Mouse (Mus musculus): ENCODE results near the gene Gm45711. TPM values are rescaled to one million over a fixed set of nuclear protein-coding genes. Genes with fewer than 3 reads are reported as not detected.
"Not testable (repeated sequence)": the region's sequence is repeated elsewhere in the genome, so short reads cannot be mapped to it uniquely, and the experiment has no call there.

Gene Gm45711
- total and polyA plus RNA-seq, 2 experiments from 2014 or later: not detected

DNA sequence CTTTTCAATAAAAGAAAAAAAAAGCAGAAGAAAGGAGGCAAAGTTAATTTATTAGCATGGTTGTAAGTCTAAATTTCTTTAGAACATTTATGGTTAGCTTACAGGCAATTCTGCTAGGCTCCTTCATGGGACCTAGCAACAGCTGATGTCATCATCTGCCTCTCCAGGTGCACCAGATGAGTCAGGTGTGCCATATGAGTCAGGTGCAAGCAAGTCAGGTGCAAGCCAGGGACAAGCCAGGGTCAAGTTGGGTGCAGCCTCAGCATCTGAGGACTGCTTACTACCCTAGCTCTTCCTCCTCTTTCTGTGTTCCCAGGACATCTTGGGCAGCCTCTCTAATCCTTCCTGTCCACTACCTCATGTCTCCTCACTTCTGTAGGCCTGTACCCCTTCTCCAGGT, 41.5 kb downstream of the Gm45711 start:
- H3K4me2 ChIP-seq (ENCODE audit: low read depth, low read length, poor library complexity, severe bottlenecking): no peak overlapping the region

DNA sequence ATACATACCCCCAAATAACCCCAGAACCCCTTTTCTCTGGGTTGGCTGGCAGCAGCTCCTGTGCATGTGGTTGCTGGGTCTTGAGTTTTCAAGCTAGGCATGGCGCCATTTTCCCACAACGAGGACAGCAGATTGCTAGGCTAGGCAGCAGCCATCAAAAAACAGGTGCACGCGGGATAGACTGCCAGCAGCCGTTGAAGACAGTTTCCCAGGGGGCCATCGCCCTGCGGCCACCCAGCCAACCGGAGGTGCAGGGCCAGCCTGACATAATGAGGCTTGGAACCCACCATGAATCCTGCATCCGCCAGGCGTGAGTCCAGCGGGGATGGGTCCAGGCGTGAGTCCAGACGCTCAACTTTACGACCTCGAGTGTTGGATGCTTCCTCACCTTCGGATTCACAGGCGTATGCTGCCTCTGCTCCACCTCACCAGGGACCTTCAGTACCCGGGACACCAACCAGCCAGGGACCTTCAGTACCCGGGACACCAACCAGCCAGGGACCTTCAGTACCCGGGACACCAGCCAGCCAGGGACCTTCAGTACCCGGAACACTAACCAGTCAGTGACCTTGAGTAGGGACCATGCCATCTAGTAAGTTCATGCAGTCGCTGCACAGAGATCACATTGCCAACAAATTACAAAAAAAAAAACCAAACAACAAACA, 45.5 kb downstream of the Gm45711 start:
- H3K9ac ChIP-seq (replicated peaks; ENCODE audit: low read length, poor library complexity, severe bottlenecking); H3K4me2 ChIP-seq (ENCODE audit: low read depth, low read length, poor library complexity, severe bottlenecking); H3K4me3 ChIP-seq (ENCODE audit: low read depth, low read length); H3K9me3 ChIP-seq (ENCODE audit: low read length); H3K27me3 ChIP-seq (ENCODE audit: insufficient read depth, low read length); H3K36me3 ChIP-seq (ENCODE audit: insufficient read depth, low read length); H3K27ac ChIP-seq (ENCODE audit: low read depth, low read length); ATAC-seq (ENCODE audit: low FRiP score); DNase-seq (ENCODE audit: low spot score); H3K4me1 ChIP-seq (ENCODE audit: insufficient read depth, low read length): not testable (repeated sequence)
- 98% methylated on average over 22 of the region's 22 CpGs for WGBS

More for the DNA sequence above, 41.5 kb downstream of the Gm45711 start:
- Histone ChIP-seq H3K27me3 (ENCODE audit: insufficient read depth, low read length) (no peaks in the 10 kb centered on the region), H3K4me1 (ENCODE audit: insufficient read depth, low read length) (no peaks in the 10 kb centered on the region), H3K9me3 (ENCODE audit: low read length) (no peaks in the 10 kb centered on the region), H3K27ac (ENCODE audit: low read depth, low read length) (no peak overlapping the region), H3K36me3 (ENCODE audit: insufficient read depth, low read length) (peaks cover 6% of the 10 kb centered on the region; the same call in 1 of the 2 replicates), H3K9ac (replicated peaks; ENCODE audit: low read length, poor library complexity, severe bottlenecking) (no peak overlapping the region), H3K4me3 (ENCODE audit: low read depth, low read length) (no peak overlapping the region)
- DNase-seq (ENCODE audit: low spot score) (no peak), ATAC-seq (ENCODE audit: low FRiP score) (no peak)
- TF ChIP-seq CTCF (IDR thresholded peaks at IDR 0.05): no peak

DNA sequence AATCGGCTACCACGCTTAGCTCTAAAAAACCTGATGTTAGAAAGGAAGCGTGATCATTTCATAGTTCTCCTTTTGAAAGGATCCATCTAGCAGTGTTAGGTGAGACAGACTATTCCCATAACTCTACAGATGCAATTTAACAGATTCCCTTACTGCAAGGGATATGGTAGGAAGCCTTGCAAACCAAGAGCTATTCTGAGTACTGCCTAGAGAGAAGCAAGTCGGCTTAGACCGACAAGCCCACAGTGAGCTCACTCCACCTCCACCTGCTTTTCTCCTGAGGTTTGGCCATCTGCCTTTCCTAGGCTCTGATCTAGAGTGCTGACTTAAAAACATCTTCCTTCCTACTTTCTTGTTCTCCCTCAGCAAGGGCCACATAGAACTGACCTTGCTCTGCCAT, 48.1 kb downstream of the Gm45711 start:
- not testable (repeated sequence) for DNase-seq (ENCODE audit: low spot score); H3K27me3 ChIP-seq (ENCODE audit: insufficient read depth, low read length); H3K27ac ChIP-seq (ENCODE audit: low read depth, low read length); H3K4me1 ChIP-seq (ENCODE audit: insufficient read depth, low read length); H3K4me2 ChIP-seq (ENCODE audit: low read depth, low read length, poor library complexity, severe bottlenecking); ATAC-seq (ENCODE audit: low FRiP score); H3K9ac ChIP-seq (replicated peaks; ENCODE audit: low read length, poor library complexity, severe bottlenecking); H3K9me3 ChIP-seq (ENCODE audit: low read length); H3K4me3 ChIP-seq (ENCODE audit: low read depth, low read length)
- WGBS: 89% methylated on average over 5 of the region's 5 CpGs
- peaks cover 18% of the 10 kb centered on the region for H3K36me3 ChIP-seq (ENCODE audit: insufficient read depth, low read length)

DNA sequence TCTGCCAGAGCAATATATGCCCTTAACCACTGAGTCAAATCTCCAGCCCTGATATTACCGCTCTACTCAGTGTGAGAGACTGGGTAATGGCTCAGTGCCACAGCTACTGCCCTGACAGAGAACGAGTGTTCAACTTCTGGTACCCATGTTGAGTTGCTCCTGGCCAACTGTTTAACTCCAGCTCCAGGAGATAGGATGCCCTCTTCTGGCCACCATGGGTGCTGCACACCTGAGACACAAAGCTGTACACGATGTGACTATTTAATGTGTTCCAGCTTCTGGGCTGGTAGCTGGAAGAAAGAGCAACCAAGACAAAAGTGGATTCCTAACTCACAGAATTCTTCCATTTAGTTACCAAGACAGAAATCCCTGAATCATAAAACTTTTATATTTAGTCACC, 56.9 kb downstream of the Gm45711 start:
- peaks cover 1% of the 10 kb centered on the region; the same call in 1 of the 2 replicates for H3K36me3 ChIP-seq (ENCODE audit: insufficient read depth, low read length)
- H3K27ac ChIP-seq (ENCODE audit: low read depth, low read length): no peak overlapping the region
- H3K9ac ChIP-seq (replicated peaks; ENCODE audit: low read length, poor library complexity, severe bottlenecking): no peak overlapping the region
- no peak overlapping the region for H3K4me3 ChIP-seq (ENCODE audit: low read depth, low read length)
- H3K27me3 ChIP-seq (ENCODE audit: insufficient read depth, low read length): no peaks in the 10 kb centered on the region
- H3K4me1 ChIP-seq (ENCODE audit: insufficient read depth, low read length): 0 out of 2 replicates have a peak, but pooled peaks cover 6% of the 10 kb centered on the region
- peak; percentile 43 for TF ChIP-seq CTCF (IDR thresholded peaks at IDR 0.05)
- no peak for DNase-seq (ENCODE audit: low spot score)
- no peak for ATAC-seq (ENCODE audit: low FRiP score)
- WGBS: 88% methylated on average over 3 of the region's 3 CpGs
- no peaks in the 10 kb centered on the region; the same call in 1 of the 2 replicates for H3K9me3 ChIP-seq (ENCODE audit: low read length)
- no peak overlapping the region for H3K4me2 ChIP-seq (ENCODE audit: low read depth, low read length, poor library complexity, severe bottlenecking)

DNA sequence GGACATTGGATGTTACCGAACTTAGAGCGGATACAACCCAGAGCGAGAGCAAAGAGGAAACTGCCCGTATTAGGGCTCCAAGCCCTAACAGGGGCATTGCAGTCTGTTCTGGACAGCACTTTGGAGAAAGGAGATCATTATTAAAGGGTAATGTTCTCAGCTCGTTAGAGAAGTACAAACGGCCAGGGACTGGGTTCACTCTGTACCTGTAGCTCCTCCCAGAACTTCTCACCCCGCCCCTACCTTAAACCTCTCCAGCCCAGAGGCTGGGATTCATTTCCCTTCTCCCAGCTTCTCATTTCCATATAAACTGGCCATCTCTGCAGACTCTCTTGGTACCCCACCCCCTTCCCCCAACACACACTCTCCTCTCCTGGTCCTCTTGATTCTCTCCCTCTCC, 58.4 kb downstream of the Gm45711 start:
- ATAC-seq (ENCODE audit: low FRiP score): no peak
- peak overlapping the region; percentile 70 for H3K4me3 ChIP-seq (ENCODE audit: low read depth, low read length)
- WGBS: 0% methylated on average over 7 of the region's 7 CpGs
- no peaks in the 10 kb centered on the region for H3K36me3 ChIP-seq (ENCODE audit: insufficient read depth, low read length)
- no peaks in the 10 kb centered on the region for H3K9me3 ChIP-seq (ENCODE audit: low read length)
- no peak overlapping the region for H3K27ac ChIP-seq (ENCODE audit: low read depth, low read length)
- H3K9ac ChIP-seq (replicated peaks; ENCODE audit: low read length, poor library complexity, severe bottlenecking): peak overlapping the region; percentile 50
- H3K27me3 ChIP-seq (ENCODE audit: insufficient read depth, low read length): no peaks in the 10 kb centered on the region
- DNase-seq (ENCODE audit: low spot score): no peak
- peak overlapping the region; percentile 86 for H3K4me2 ChIP-seq (ENCODE audit: low read depth, low read length, poor library complexity, severe bottlenecking)
- peaks cover 6% of the 10 kb centered on the region; the same call in 1 of the 2 replicates for H3K4me1 ChIP-seq (ENCODE audit: insufficient read depth, low read length)
- TF ChIP-seq CTCF (IDR thresholded peaks at IDR 0.05): no peak

DNA sequence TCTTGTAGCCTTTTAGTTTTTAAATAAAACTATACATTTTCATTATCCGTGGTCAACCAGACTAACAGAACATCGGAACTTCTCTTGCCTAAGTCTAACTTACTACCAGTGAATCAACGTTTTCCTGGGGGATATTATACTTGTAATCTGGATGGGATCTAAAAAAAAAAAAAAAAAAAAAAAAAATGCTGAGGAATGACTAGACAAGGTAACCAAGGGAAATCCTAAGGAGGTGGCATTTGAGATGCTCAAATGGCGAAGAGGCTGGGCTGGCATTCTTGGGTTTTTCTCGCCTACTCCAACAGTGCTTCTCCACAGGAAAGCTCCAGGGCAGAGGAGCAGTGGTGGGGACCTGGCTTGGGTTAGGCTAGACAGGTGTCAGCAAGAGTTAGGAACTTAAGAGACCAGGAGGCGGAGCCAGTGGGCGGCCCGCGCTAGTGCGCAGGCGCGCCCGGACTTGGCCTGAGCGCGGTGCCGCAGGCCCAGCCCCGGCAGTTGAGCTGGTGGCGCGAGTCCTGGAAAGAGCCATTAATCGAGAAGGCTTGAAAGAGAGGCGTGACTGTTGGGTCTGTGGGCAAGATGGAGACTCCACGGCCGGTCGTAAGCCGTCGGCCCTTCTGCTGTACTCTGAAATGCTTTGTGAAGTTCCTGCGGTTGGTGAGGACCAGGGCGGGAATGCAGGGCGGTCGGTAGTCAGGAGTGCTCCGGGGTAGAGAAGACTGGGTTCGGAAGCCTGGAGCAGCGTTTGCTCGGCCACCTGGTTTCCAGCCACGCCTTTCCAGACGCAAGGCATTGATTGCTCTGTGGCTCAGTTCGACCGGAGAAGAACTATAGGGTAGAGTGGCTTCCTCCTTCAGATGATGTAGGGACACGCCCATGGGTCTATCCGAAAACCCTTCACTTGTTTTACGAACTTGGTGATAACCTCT, 59.2 kb downstream of the Gm45711 start, which contains the start of gene Cklf:
Gene Cklf (plus strand): TSS at position 423 of the 929 bp plus-strand sequence.
- Histone ChIP-seq H3K9ac (replicated peaks; ENCODE audit: low read length, poor library complexity, severe bottlenecking) (peak within 1 kb of the TSS; percentile 50), H3K4me3 (ENCODE audit: low read depth, low read length) (peak within 1 kb of the TSS; percentile 70), H3K27ac (ENCODE audit: low read depth, low read length) (0 out of 2 replicates have a peak within 1 kb of the TSS, but pooled peaks have one; percentile 44), H3K9me3 (ENCODE audit: low read length) (no peaks in the 10 kb centered on the region), H3K4me1 (ENCODE audit: insufficient read depth, low read length) (peaks cover 6% of the 10 kb centered on the region; the same call in 1 of the 2 replicates), H3K36me3 (ENCODE audit: insufficient read depth, low read length) (no peaks in the 10 kb centered on the region; the same call in 1 of the 2 replicates), H3K4me2 (ENCODE audit: low read depth, low read length, poor library complexity, severe bottlenecking) (peak within 1 kb of the TSS; percentile 86), H3K27me3 (ENCODE audit: insufficient read depth, low read length) (no peaks in the 10 kb centered on the region)
- peak; percentile 50 for TF ChIP-seq CTCF (IDR thresholded peaks at IDR 0.05)
- ATAC-seq (ENCODE audit: low FRiP score) (peak; percentile 63), DNase-seq (ENCODE audit: low spot score) (peak; percentile 95)
- WGBS: 4% methylated on average over 41 of the region's 41 CpGs

Measured in midbrain, postnatal 0 days (tissue).